Mouse (Mus musculus) kidney, postnatal 10 days (tissue): ENCODE measurements around the gene Sapcd1.

Experiments used
- DNase-seq: peaks from one replicate; pipeline ENCODE4 v3.0.0; 2021; ENCODE audit warnings: mixed read lengths

The Sapcd1 gene

GRCm38 (mm10) chr17:35027277-35028068, at the start of gene Sapcd1:
Sapcd1 (minus strand) TSS chr17:35028016.
- peak; percentile 19 for DNase-seq

GRCm38 (mm10) chr17:35077285-35077684, 49.5 kb upstream of the Sapcd1 start:
- DNase-seq, result no peak

- DNase-seq, result no peak
Observed at GRCm38 (mm10) chr17:35076507-35077176, 48.8 kb upstream of the Sapcd1 start, which contains the start of gene Ly6g6e. Ly6g6e (plus strand) TSS chr17:35076902.

GRCm38 (mm10) chr17:35074097-35074496, 46.3 kb upstream of the Sapcd1 start:
- DNase-seq, result no peak

GRCm38 (mm10) chr17:35071454-35071853, 43.6 kb upstream of the Sapcd1 start:
- DNase-seq, result no peak

- no peak for DNase-seq
Observed at GRCm38 (mm10) chr17:35070556-35071229, 42.9 kb upstream of the Sapcd1 start.

GRCm38 (mm10) chr17:35068213-35068914, 40.5 kb upstream of the Sapcd1 start:
- DNase-seq, result no peak

- DNase-seq, result no peak
Observed at GRCm38 (mm10) chr17:35066084-35066483, 38.3 kb upstream of the Sapcd1 start, which contains the start of gene Mpig6b. Mpig6b (minus strand) TSS chr17:35066184.

GRCm38 (mm10) chr17:35064951-35065947, 37.4 kb upstream of the Sapcd1 start, which contains the start of gene Ly6g6c:
Ly6g6c (plus strand) TSS chr17:35065388.
- DNase-seq, result peak; percentile 85

- DNase-seq, result peak; percentile 33
Observed at GRCm38 (mm10) chr17:35064378-35064877, 36.6 kb upstream of the Sapcd1 start.

GRCm38 (mm10) chr17:35063466-35063865, 35.6 kb upstream of the Sapcd1 start:
- DNase-seq, result peak; percentile 36

- no peak for DNase-seq
Observed at GRCm38 (mm10) chr17:35061299-35061698, 33.5 kb upstream of the Sapcd1 start.

- DNase-seq, result peak; percentile 65
Observed at GRCm38 (mm10) chr17:35060737-35061297, 33.0 kb upstream of the Sapcd1 start.

- DNase-seq, result peak; percentile 43
Observed at GRCm38 (mm10) chr17:35060071-35060470, 32.3 kb upstream of the Sapcd1 start.

- DNase-seq, result peak; percentile 98
Observed at GRCm38 (mm10) chr17:35058911-35059892, 31.4 kb upstream of the Sapcd1 start, which contains the start of gene Ddah2. Ddah2 (plus strand) TSS chr17:35059035.

- DNase-seq, result peak; percentile 33
Observed at GRCm38 (mm10) chr17:35058316-35058715, 30.5 kb upstream of the Sapcd1 start.

GRCm38 (mm10) chr17:35057090-35057489, 29.3 kb upstream of the Sapcd1 start:
- no peak for DNase-seq

- DNase-seq, result peak; percentile 38
Observed at GRCm38 (mm10) chr17:35055691-35056495, 28.1 kb upstream of the Sapcd1 start.
